Mouse (Mus musculus): Measurements from ENCODE around the gene Gabarapl2. TPM values are rescaled to one million over a fixed set of nuclear protein-coding genes. Genes with fewer than 3 reads are reported as not detected.

Gabarapl2 gene
- polyA plus RNA-seq, 1 experiment from 2014 or later, result 182 TPM

DNA sequence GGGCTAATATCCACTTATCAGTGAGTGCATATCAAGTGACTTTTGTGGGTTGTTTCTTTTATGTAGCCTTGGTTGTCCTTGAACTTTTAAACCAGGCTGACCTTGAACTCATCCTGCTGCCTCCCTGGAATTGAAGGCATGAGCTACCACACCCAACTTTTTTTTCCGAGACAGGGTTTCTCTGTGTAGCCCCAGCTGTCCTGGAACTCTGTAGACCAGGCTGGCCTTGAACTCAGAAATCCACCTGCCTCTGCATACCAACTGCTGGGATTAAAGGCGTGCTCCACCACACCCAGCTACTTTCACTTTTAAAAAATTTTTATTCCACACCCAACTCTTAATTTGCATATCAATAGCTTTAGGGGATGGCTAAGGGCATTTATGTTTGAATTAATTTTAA, 3.0 kb downstream of the Gabarapl2 start:
- ATAC-seq (ENCODE audit: low read depth) (no peak), DNase-seq (ENCODE audit: low spot score) (no peak)
- Histone ChIP-seq H3K27ac (replicated peaks; ENCODE audit: low read depth, low read length) (no peak overlapping the region), H3K4me3 (ENCODE audit: low read depth, low read length) (no peak overlapping the region), H3K4me1 (ENCODE audit: control insufficient read depth, insufficient read depth, low read length) (peaks cover 12% of the 10 kb centered on the region), H3K4me2 (ENCODE audit: low read depth, low read length) (no peak overlapping the region), H3K9me3 (ENCODE audit: control insufficient read depth, low read length) (no peaks in the 10 kb centered on the region), H3K36me3 (ENCODE audit: control insufficient read depth, insufficient read depth, low read length) (peaks cover 55% of the 10 kb centered on the region), H3K9ac (ENCODE audit: low read depth, low read length) (no peak overlapping the region), H3K27me3 (replicated peaks; ENCODE audit: control insufficient read depth, insufficient read depth, low read length) (no peaks in the 10 kb centered on the region)
- 91% methylated on average over 2 of the region's 2 CpGs for WGBS

DNA sequence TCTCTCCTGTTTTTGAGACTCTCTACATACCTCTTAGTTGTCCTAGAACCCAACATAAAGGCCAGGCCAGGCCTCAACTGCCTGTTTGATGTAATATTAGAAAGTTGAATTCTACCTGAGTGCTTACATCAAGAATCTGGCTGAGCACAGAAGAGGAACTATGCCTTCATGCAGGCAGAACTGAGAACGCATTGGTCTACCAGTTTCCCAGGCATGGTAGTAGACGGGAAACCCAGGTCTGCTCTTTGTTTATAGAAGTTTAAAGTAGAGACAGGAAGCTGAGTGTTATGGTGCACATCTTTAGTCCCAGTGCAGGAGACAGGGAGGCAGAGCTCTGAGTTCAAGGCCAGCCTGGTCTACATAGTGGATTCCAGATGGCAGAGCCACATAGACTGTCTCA, 6.6 kb downstream of the Gabarapl2 start:
- DNase-seq (ENCODE audit: low spot score) (no peak), ATAC-seq (ENCODE audit: low read depth) (no peak)
- Histone ChIP-seq H3K4me3 (ENCODE audit: low read depth, low read length) (no peak overlapping the region), H3K36me3 (ENCODE audit: control insufficient read depth, insufficient read depth, low read length) (peaks cover 75% of the 10 kb centered on the region), H3K9me3 (ENCODE audit: control insufficient read depth, low read length) (no peaks in the 10 kb centered on the region), H3K27ac (replicated peaks; ENCODE audit: low read depth, low read length) (no peak overlapping the region), H3K4me1 (ENCODE audit: control insufficient read depth, insufficient read depth, low read length) (no peaks in the 10 kb centered on the region), H3K27me3 (replicated peaks; ENCODE audit: control insufficient read depth, insufficient read depth, low read length) (no peaks in the 10 kb centered on the region), H3K9ac (ENCODE audit: low read depth, low read length) (no peak overlapping the region), H3K4me2 (ENCODE audit: low read depth, low read length) (no peak overlapping the region)
- 82% methylated on average over 2 of the region's 2 CpGs for WGBS

DNA sequence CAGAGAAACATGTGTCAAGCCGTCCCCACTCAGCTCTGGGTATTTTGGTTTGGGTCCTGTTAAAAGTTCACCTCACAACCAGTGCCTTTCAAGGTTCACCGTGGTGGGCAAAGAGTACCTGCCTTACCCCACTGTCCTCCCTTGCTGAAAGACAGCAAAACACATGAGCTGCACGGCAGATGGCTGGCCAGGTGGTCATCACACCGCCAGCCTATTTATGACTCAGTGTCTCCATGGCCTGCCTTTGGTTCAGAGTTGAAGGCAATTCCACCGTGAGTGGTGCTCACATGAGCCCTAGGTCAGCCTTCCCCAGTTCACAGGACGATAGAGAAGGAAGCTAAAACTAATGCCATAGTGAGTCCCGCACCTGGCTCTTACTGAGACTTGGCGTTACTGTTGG, 7.5 kb downstream of the Gabarapl2 start:
- H3K27me3 ChIP-seq (replicated peaks; ENCODE audit: control insufficient read depth, insufficient read depth, low read length), result no peaks in the 10 kb centered on the region
- 91% methylated on average over 8 of the region's 8 CpGs for WGBS
- no peaks in the 10 kb centered on the region for H3K9me3 ChIP-seq (ENCODE audit: control insufficient read depth, low read length)
- no peak overlapping the region for H3K4me2 ChIP-seq (ENCODE audit: low read depth, low read length)
- H3K9ac ChIP-seq (ENCODE audit: low read depth, low read length), result no peak overlapping the region
- no peak for DNase-seq (ENCODE audit: low spot score)
- H3K27ac ChIP-seq (replicated peaks; ENCODE audit: low read depth, low read length), result no peak overlapping the region
- no peaks in the 10 kb centered on the region for H3K4me1 ChIP-seq (ENCODE audit: control insufficient read depth, insufficient read depth, low read length)
- peaks cover 76% of the 10 kb centered on the region for H3K36me3 ChIP-seq (ENCODE audit: control insufficient read depth, insufficient read depth, low read length)
- ATAC-seq (ENCODE audit: low read depth), result no peak
- no peak overlapping the region for H3K4me3 ChIP-seq (ENCODE audit: low read depth, low read length)

DNA sequence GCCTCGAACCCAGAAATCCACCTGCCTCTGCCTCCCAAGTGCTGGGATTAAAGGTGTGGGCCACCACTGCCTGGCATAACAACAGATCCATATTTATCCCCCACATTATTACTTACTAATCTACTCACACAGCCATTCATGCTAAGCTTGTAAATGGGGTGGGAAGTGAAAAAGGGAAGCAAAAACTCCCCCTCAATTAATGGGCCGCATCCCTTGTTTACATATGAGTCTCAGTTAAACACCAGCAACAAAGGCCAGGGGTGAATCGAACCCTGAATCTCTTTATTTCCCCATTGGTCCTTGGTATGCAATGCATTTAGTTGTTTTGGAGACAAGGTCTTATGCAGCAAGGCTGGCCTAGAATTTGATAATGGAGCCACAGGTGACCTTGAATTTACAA, 10.3 kb downstream of the Gabarapl2 start:
- Histone ChIP-seq H3K9me3 (ENCODE audit: control insufficient read depth, low read length) (no peaks in the 10 kb centered on the region), H3K4me3 (ENCODE audit: low read depth, low read length) (no peak overlapping the region), H3K36me3 (ENCODE audit: control insufficient read depth, insufficient read depth, low read length) (peaks cover 75% of the 10 kb centered on the region), H3K27me3 (replicated peaks; ENCODE audit: control insufficient read depth, insufficient read depth, low read length) (no peaks in the 10 kb centered on the region), H3K4me2 (ENCODE audit: low read depth, low read length) (no peak overlapping the region), H3K27ac (replicated peaks; ENCODE audit: low read depth, low read length) (no peak overlapping the region), H3K4me1 (ENCODE audit: control insufficient read depth, insufficient read depth, low read length) (no peaks in the 10 kb centered on the region), H3K9ac (ENCODE audit: low read depth, low read length) (no peak overlapping the region)
- ATAC-seq (ENCODE audit: low read depth) (no peak), DNase-seq (ENCODE audit: low spot score) (no peak)
- 87% methylated on average over 3 of the region's 3 CpGs for WGBS

DNA sequence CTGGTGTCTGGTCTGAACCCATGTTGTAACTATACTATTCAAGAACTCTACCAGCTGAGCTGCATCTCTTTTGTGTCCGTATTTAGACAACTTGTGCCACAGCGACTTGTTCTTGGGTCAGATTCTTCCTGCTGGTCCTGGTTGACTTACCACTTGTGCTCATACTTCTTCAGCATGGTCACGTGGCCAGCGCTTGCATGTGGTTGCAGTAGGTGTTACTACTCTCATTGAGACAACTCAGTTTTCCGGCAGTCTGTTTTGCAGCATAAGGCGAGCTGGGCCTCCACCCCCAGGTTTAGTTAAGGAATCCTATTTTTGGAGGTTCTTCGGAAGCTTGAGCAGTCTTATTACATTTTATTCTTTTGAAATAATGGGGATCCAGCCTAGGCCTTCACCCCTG, 10.8 kb downstream of the Gabarapl2 start:
- Histone ChIP-seq H3K4me2 (ENCODE audit: low read depth, low read length) (no peak overlapping the region), H3K9ac (ENCODE audit: low read depth, low read length) (no peak overlapping the region), H3K4me1 (ENCODE audit: control insufficient read depth, insufficient read depth, low read length) (no peaks in the 10 kb centered on the region), H3K9me3 (ENCODE audit: control insufficient read depth, low read length) (no peaks in the 10 kb centered on the region), H3K27me3 (replicated peaks; ENCODE audit: control insufficient read depth, insufficient read depth, low read length) (no peaks in the 10 kb centered on the region), H3K36me3 (ENCODE audit: control insufficient read depth, insufficient read depth, low read length) (peaks cover 71% of the 10 kb centered on the region), H3K4me3 (ENCODE audit: low read depth, low read length) (no peak overlapping the region), H3K27ac (replicated peaks; ENCODE audit: low read depth, low read length) (no peak overlapping the region)
- DNase-seq (ENCODE audit: low spot score) (no peak), ATAC-seq (ENCODE audit: low read depth) (no peak)
- WGBS, result 94% methylated on average over 7 of the region's 7 CpGs

DNA sequence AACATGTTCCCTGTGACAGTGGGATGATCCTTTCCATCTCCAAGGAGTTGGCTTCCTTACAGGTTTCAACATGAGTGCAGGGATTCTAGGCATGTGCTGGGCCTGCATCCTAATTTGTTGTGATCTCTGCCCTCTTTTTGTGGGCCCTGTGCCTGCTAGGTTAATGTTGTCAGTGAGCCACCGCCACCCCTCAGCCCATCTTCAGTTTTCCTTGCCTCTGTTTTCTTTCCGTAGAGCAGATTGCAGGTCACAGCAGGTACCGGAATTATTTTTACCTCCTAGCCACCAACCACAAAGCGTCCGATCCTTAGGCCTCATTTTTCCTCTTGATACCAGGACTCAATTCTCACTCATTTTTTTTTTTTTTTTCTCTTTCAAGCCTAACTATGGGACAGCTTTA, 11.4 kb downstream of the Gabarapl2 start:
- WGBS, result 89% methylated on average over 5 of the region's 5 CpGs
- no peaks in the 10 kb centered on the region for H3K9me3 ChIP-seq (ENCODE audit: control insufficient read depth, low read length)
- no peak for ATAC-seq (ENCODE audit: low read depth)
- no peak overlapping the region for H3K4me3 ChIP-seq (ENCODE audit: low read depth, low read length)
- H3K9ac ChIP-seq (ENCODE audit: low read depth, low read length), result no peak overlapping the region
- H3K27ac ChIP-seq (replicated peaks; ENCODE audit: low read depth, low read length), result no peak overlapping the region
- DNase-seq (ENCODE audit: low spot score), result no peak
- peaks cover 71% of the 10 kb centered on the region for H3K36me3 ChIP-seq (ENCODE audit: control insufficient read depth, insufficient read depth, low read length)
- no peaks in the 10 kb centered on the region for H3K4me1 ChIP-seq (ENCODE audit: control insufficient read depth, insufficient read depth, low read length)
- H3K27me3 ChIP-seq (replicated peaks; ENCODE audit: control insufficient read depth, insufficient read depth, low read length), result no peaks in the 10 kb centered on the region
- H3K4me2 ChIP-seq (ENCODE audit: low read depth, low read length), result no peak overlapping the region

DNA sequence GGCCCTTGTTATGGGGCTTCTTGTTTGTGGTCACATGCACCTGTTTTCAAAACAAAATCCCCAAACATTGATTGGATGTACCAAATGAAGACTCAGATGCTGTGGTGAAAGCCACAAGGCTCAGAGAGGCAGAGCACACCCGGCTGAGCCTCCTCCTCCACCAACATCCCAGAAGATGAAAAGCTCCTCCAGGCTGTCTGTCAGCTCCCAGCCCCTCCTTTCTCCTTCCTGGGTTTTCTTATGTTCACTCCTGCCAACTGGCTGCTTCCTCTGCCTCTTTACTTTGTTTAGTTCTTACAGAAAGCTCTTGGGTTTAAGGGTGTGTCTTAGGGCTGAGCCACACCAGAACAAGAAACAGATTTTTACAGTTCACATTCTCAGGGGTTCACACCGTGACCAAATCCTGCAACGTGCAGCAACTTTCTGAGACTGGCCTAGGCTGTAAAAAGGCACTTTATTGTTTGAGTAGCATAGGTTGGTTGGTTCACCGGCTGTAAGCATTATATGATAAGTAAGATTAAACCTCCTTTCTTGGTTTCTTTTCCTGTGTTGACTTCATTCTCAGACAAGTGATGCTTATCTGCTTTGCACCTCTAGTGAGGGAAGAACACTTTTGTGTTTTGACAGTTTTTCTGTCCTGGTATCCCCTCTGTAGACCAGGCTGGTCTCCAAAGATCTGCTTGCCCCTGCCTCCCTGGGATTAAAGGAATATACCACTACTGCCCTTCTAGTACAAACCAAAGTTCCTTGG, 14.5 kb downstream of the Gabarapl2 start:
- Histone ChIP-seq H3K4me1 (ENCODE audit: control insufficient read depth, insufficient read depth, low read length) (no peaks in the 10 kb centered on the region), H3K4me3 (ENCODE audit: low read depth, low read length) (no peak overlapping the region), H3K27me3 (replicated peaks; ENCODE audit: control insufficient read depth, insufficient read depth, low read length) (no peaks in the 10 kb centered on the region), H3K9me3 (ENCODE audit: control insufficient read depth, low read length) (no peaks in the 10 kb centered on the region), H3K36me3 (ENCODE audit: control insufficient read depth, insufficient read depth, low read length) (peaks cover 57% of the 10 kb centered on the region), H3K4me2 (ENCODE audit: low read depth, low read length) (no peak overlapping the region), H3K27ac (replicated peaks; ENCODE audit: low read depth, low read length) (no peak overlapping the region), H3K9ac (ENCODE audit: low read depth, low read length) (no peak overlapping the region)
- DNase-seq (ENCODE audit: low spot score), result peak; percentile 22
- 67% methylated on average over 4 of the region's 4 CpGs for WGBS
- ATAC-seq (ENCODE audit: low read depth), result no peak

DNA sequence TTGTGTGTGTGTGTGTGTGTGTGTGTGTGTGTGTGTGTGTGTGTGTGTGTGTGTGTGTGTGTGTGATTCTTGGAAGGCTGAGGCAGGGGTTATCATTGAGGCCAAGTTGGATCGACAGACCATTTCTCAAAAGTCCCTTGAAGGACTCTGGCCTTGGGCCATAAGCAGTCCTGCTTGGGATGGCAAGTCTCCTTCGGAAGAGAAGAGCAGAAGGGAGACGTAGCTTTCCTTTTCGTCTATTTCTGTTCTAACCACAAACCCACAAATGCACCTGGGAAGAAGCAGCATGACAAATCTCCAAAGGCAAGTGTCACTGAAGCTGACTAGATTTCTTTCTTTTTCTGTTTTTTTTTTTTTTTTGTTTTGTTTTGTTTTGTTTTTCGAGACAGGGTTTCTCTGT, 15.4 kb downstream of the Gabarapl2 start:
- Histone ChIP-seq H3K9ac (ENCODE audit: low read depth, low read length) (no peak overlapping the region), H3K4me1 (ENCODE audit: control insufficient read depth, insufficient read depth, low read length) (no peaks in the 10 kb centered on the region), H3K4me2 (ENCODE audit: low read depth, low read length) (no peak overlapping the region), H3K27me3 (replicated peaks; ENCODE audit: control insufficient read depth, insufficient read depth, low read length) (no peaks in the 10 kb centered on the region), H3K27ac (replicated peaks; ENCODE audit: low read depth, low read length) (no peak overlapping the region), H3K4me3 (ENCODE audit: low read depth, low read length) (no peak overlapping the region), H3K9me3 (ENCODE audit: control insufficient read depth, low read length) (no peaks in the 10 kb centered on the region), H3K36me3 (ENCODE audit: control insufficient read depth, insufficient read depth, low read length) (peaks cover 60% of the 10 kb centered on the region)
- DNase-seq (ENCODE audit: low spot score) (no peak), ATAC-seq (ENCODE audit: low read depth) (no peak)
- WGBS, result 89% methylated on average over 5 of the region's 5 CpGs

DNA sequence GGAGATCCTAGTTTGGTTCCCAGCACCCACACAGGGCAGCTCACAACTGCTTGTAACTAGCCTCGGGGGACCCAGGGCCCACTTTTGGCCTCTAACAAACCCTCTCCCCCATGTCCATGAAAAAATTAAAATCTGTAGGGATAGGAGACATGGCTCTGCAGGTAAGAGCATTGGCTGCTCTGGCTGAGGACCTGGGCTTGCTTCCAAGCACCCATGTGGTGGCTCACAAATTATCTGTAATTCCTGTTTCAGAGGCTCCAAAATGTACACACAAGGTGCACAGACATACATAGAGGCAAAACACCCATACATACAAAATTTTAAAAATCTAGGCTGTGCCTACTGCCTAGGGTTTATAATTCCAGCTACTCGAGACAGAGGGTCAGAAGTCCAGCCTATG, 16.7 kb downstream of the Gabarapl2 start:
- no peak for ATAC-seq (ENCODE audit: low read depth)
- H3K4me1 ChIP-seq (ENCODE audit: control insufficient read depth, insufficient read depth, low read length), result no peaks in the 10 kb centered on the region
- H3K36me3 ChIP-seq (ENCODE audit: control insufficient read depth, insufficient read depth, low read length), result peaks cover 48% of the 10 kb centered on the region
- no peaks in the 10 kb centered on the region for H3K27me3 ChIP-seq (replicated peaks; ENCODE audit: control insufficient read depth, insufficient read depth, low read length)
- no peak overlapping the region for H3K4me3 ChIP-seq (ENCODE audit: low read depth, low read length)
- 93% methylated on average over 2 of the region's 2 CpGs for WGBS
- no peak overlapping the region for H3K9ac ChIP-seq (ENCODE audit: low read depth, low read length)
- no peak overlapping the region for H3K27ac ChIP-seq (replicated peaks; ENCODE audit: low read depth, low read length)
- H3K9me3 ChIP-seq (ENCODE audit: control insufficient read depth, low read length), result no peaks in the 10 kb centered on the region
- no peak for DNase-seq (ENCODE audit: low spot score)
- H3K4me2 ChIP-seq (ENCODE audit: low read depth, low read length), result no peak overlapping the region
